Mouse (Mus musculus) 3T3-L1 (cell line): ENCODE measurements around the gene Fndc9.

ENCODE experiments used
- DNase-seq: peaks from one replicate; pipeline ENCODE4 v3.0.0-alpha.2; 2015; ENCODE audit warnings: low read depth, low spot score

Gene Fndc9

GRCm38 (mm10) chr11:46276168-46276567 lies 40.8 kb downstream of the Fndc9 start:
- no peak for DNase-seq

- DNase-seq = peak; percentile 21
These were observed 41.4 kb downstream of the Fndc9 start for GRCm38 (mm10) chr11:46276778-46277177.

- no peak for DNase-seq
These were observed 42.8 kb downstream of the Fndc9 start for GRCm38 (mm10) chr11:46278140-46278539.

- DNase-seq = no peak
These were observed 43.4 kb downstream of the Fndc9 start for GRCm38 (mm10) chr11:46278709-46279108.

GRCm38 (mm10) chr11:46282612-46283011 lies 47.3 kb downstream of the Fndc9 start:
- DNase-seq = no peak

GRCm38 (mm10) chr11:46283800-46284199 lies 48.5 kb downstream of the Fndc9 start:
- DNase-seq = no peak

GRCm38 (mm10) chr11:46286803-46287202 lies 51.5 kb downstream of the Fndc9 start:
- DNase-seq = no peak

GRCm38 (mm10) chr11:46288091-46288490 lies 52.8 kb downstream of the Fndc9 start:
- no peak for DNase-seq

- DNase-seq = no peak
These were observed 53.7 kb downstream of the Fndc9 start for GRCm38 (mm10) chr11:46289022-46289421.
